Mouse (Mus musculus) bone marrow macrophage, adult 2 months (primary cell): Measurements from ENCODE around the gene Rdh19.

ENCODE experiments used
- CTCF ChIP-seq: IDR thresholded peaks from 2 replicates; pipeline ENCODE4 v1.5.1; 2012; ENCODE audit warnings: low read depth, mild to moderate bottlenecking, low read length, moderate library complexity
- POLR2A ChIP-seq: IDR thresholded peaks from 2 replicates; pipeline ENCODE4 v1.6.1; 2012; ENCODE audit warnings: mild to moderate bottlenecking, low read depth, low read length, borderline replicate concordance

- TF ChIP-seq CTCF, result no peak
- TF ChIP-seq POLR2A, result no peak
These were observed 48.1 kb upstream of the Rdh19 start for GRCm38 (mm10) chr10:127801612-127802011.
